Mouse (Mus musculus) brain, embryonic 14.5 days (tissue): Measurements from ENCODE around the gene Dab1.

Experiments used
- CTCF ChIP-seq: fragments of 200-500 bp; IDR thresholded peaks from 2 replicates; pipeline ENCODE4 v1.5.1; 2012; ENCODE audit warnings: inconsistent platforms, mild to moderate bottlenecking, moderate library complexity, borderline replicate concordance; ENCODE audit not compliant: insufficient read depth, insufficient read length; ENCODE audit errors: extremely low read depth
- POLR2A ChIP-seq: fragments of 200-500 bp; IDR thresholded peaks from 2 replicates; pipeline ENCODE4 v1.6.1; 2012; ENCODE audit warnings: mild to moderate bottlenecking, inconsistent platforms, borderline replicate concordance; ENCODE audit not compliant: poor library complexity, insufficient read depth, insufficient read length, severe bottlenecking; ENCODE audit errors: extremely low read depth

GRCm38 (mm10) chr4:104476841-104477240, 857.7 kb downstream of the Dab1 start:
- TF ChIP-seq CTCF (no peak), POLR2A (no peak)
